In the genomic region with DNA sequence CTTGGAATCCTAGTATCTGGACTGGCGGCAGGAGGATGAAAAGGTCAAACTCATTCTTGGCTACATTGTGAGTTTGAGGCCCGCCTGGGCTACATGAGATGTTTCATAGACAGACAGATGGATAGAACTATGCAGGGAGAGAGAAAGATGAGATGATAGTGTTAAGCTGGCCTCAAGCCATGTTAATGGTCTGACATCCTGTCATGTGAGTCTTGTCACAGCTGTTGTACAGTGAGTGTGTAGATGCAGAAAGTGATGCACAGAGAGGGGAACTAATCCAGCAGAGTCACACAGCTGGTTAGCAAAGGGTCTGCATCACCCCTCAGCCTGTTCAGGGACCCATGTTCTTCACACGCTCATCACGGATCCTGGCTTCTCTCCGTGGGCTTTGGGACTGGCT, we compare ENCODE assay signal across 11 mouse cellular contexts.
"Had no signal": no experiment of that assay in that cellular context is flagged by ENCODE, and none has a peak within 500 bp of the region (broad histone marks: within the 10 kb centered on the region; RNA-seq: fewer than 3 reads in every experiment).

No protein-coding gene starts in this region.

- H3K4me3 ChIP-seq: left cerebral cortex, adult 2 months; limb, embryonic 12.5 days; liver, embryonic 15.5 days; lung, embryonic 15.5 days; midbrain, embryonic 12.5 days had no signal

- H3K9me3 ChIP-seq: limb, embryonic 12.5 days; liver, embryonic 15.5 days; lung, embryonic 15.5 days; midbrain, embryonic 12.5 days had no signal

- H3K9ac ChIP-seq: limb, embryonic 12.5 days; liver, embryonic 15.5 days; lung, embryonic 15.5 days; midbrain, embryonic 12.5 days had no signal

- H3K4me1 ChIP-seq: limb, embryonic 12.5 days; liver, embryonic 15.5 days had no signal

- H3K4me2 ChIP-seq: limb, embryonic 12.5 days; liver, embryonic 15.5 days; lung, embryonic 15.5 days; midbrain, embryonic 12.5 days had no signal

- ATAC-seq: midbrain, embryonic 16.5 days had no signal

- H3K27ac ChIP-seq: left cerebral cortex, adult 2 months; limb, embryonic 12.5 days; liver, embryonic 15.5 days; lung, embryonic 15.5 days; macrophage; midbrain, embryonic 12.5 days had no signal

- H3K27me3 ChIP-seq: limb, embryonic 12.5 days; liver, embryonic 15.5 days; lung, embryonic 15.5 days; midbrain, embryonic 12.5 days had no signal

- DNase-seq: kidney, adult 11 months; kidney, postnatal 10 days; kidney, postnatal 4 days; spleen, adult 18-20 months had no signal

- H3K36me3 ChIP-seq: limb, embryonic 12.5 days; liver, embryonic 15.5 days; lung, embryonic 15.5 days; midbrain, embryonic 12.5 days had no signal
